Mouse (Mus musculus) MEL (cell line): Measurements from ENCODE around the gene Sftpd. TPM values are rescaled to one million over a fixed set of nuclear protein-coding genes. Genes with fewer than 3 reads are reported as not detected.

Experiments
- DNase-seq: peaks from one replicate; pipeline ENCODE4 v3.0.0; 2011; ENCODE audit warnings: low read depth, low spot score
- H3K27ac ChIP-seq: 2 replicates; pipeline ENCODE4 v1.5.1; 2012; ENCODE audit warnings: low read depth, mild to moderate bottlenecking, control low read depth, low read length, moderate library complexity; ENCODE audit not compliant: control insufficient read depth
- H3K27me3 ChIP-seq, 2 experiments: fragments of 150-350 bp in 1 of 2; sonication (generic) in 1 of 2; 2 replicates each; pipeline ENCODE4 v1.6.1; 2012; ENCODE audit warnings: low read length in 2 of 2, mild to moderate bottlenecking in 2 of 2, improper control_type of control experiment in 1 of 2, moderate library complexity in 1 of 2; ENCODE audit not compliant: insufficient read depth in 2 of 2, control insufficient read depth in 1 of 2
- H3K36me3 ChIP-seq, 2 experiments: 2 replicates each; pipeline ENCODE4 v1.6.1; 2012 to 2014; ENCODE audit warnings: low read length in 2 of 2, improper control_type of control experiment in 1 of 2, inconsistent platforms in 1 of 2, mild to moderate bottlenecking in 1 of 2; ENCODE audit not compliant: insufficient read depth in 2 of 2, control insufficient read depth in 1 of 2
- H3K4me1 ChIP-seq, 2 experiments: fragments of 150-350 bp in 1 of 2; sonication (generic) in 1 of 2; 2 replicates each; pipeline ENCODE4 v1.6.1; 2012; ENCODE audit warnings: low read length in 2 of 2, improper control_type of control experiment in 1 of 2, mild to moderate bottlenecking in 1 of 2; ENCODE audit not compliant: insufficient read depth in 2 of 2, control insufficient read depth in 1 of 2
- H3K4me3 ChIP-seq, 2 experiments: fragments of 150-350 bp in 1 of 2; sonication (generic) in 1 of 2; 2 replicates each; pipeline ENCODE4 v1.5.1; 2012; ENCODE audit warnings: low read depth in 2 of 2, low read length in 2 of 2, mild to moderate bottlenecking in 2 of 2, moderate library complexity in 2 of 2, control low read depth in 1 of 2, improper control_type of control experiment in 1 of 2; ENCODE audit not compliant: control insufficient read depth in 1 of 2, insufficient read depth in 1 of 2
- H3K79me2 ChIP-seq: 2 replicates; pipeline ENCODE4 v1.6.1; 2012; ENCODE audit warnings: mild to moderate bottlenecking, low read length, moderate library complexity; ENCODE audit not compliant: control insufficient read depth, poor library complexity, insufficient read depth
- H3K9ac ChIP-seq: 2 replicates; pipeline ENCODE4 v1.6.1; 2012; ENCODE audit warnings: low read depth, mild to moderate bottlenecking, control low read depth, low read length, moderate library complexity; ENCODE audit not compliant: control insufficient read depth, poor library complexity, severe bottlenecking
- H3K9me3 ChIP-seq: fragments of 150-350 bp; sonication (generic); replicated peaks from 2 replicates; pipeline ENCODE4 v1.6.1; 2012; ENCODE audit warnings: mild to moderate bottlenecking, low read length, improper control_type of control experiment, moderate library complexity; ENCODE audit not compliant: insufficient read depth
- CHD1 ChIP-seq: IDR thresholded peaks from 2 replicates; pipeline ENCODE4 v1.6.1; 2012; ENCODE audit warnings: low read depth, mild to moderate bottlenecking, inconsistent platforms, low read length, improper control_type of control experiment
- CHD2 ChIP-seq: IDR thresholded peaks from 2 replicates; pipeline ENCODE4 v1.6.1; 2011; ENCODE audit warnings: low read length, improper control_type of control experiment
- CTCF ChIP-seq, 3 experiments: IDR thresholded peaks in 2 of 3; conservative IDR thresholded peaks in 1 of 3; 2 replicates each; pipeline ENCODE4 v1.5.1; 2011 to 2012; ENCODE audit warnings: low read length in 3 of 3, low read depth in 2 of 3, mild to moderate bottlenecking in 2 of 3, improper control_type of control experiment in 1 of 3, inconsistent platforms in 1 of 3, mixed read lengths in 1 of 3, moderate library complexity in 1 of 3; ENCODE audit not compliant: control insufficient read depth in 1 of 3, insufficient read depth in 1 of 3, poor library complexity in 1 of 3, severe bottlenecking in 1 of 3
- E2F4 ChIP-seq: IDR thresholded peaks from 2 replicates; pipeline ENCODE4 v1.6.1; 2011; ENCODE audit warnings: low read depth, low read length, improper control_type of control experiment, borderline replicate concordance
- EP300 ChIP-seq, 2 experiments: IDR thresholded peaks; 2 replicates each; pipeline ENCODE4 v1.6.1; 2011; ENCODE audit warnings: improper control_type of control experiment in 2 of 2, low read length in 2 of 2, low read depth in 1 of 2, mild to moderate bottlenecking in 1 of 2
- ETS1 ChIP-seq: IDR thresholded peaks from 2 replicates; pipeline ENCODE4 v1.6.1; 2012; ENCODE audit warnings: low read depth, mild to moderate bottlenecking, inconsistent platforms, low read length, improper control_type of control experiment, moderate library complexity
- GABPA ChIP-seq: IDR thresholded peaks from 2 replicates; pipeline ENCODE4 v1.6.1; 2012; ENCODE audit warnings: low read depth, mild to moderate bottlenecking, inconsistent platforms, low read length, improper control_type of control experiment, moderate library complexity
- HCFC1 ChIP-seq: IDR thresholded peaks from 2 replicates; pipeline ENCODE4 v1.6.1; 2012; ENCODE audit warnings: low read depth, mild to moderate bottlenecking, inconsistent platforms, low read length, improper control_type of control experiment, moderate library complexity
- JUND ChIP-seq: IDR thresholded peaks from 2 replicates; pipeline ENCODE4 v1.6.1; 2011; ENCODE audit warnings: low read depth, mild to moderate bottlenecking, improper control_type of control experiment, low read length
- MAX ChIP-seq: IDR thresholded peaks from 2 replicates; pipeline ENCODE4 v1.6.1; 2011; ENCODE audit warnings: low read length, improper control_type of control experiment
- MAZ ChIP-seq: IDR thresholded peaks from 2 replicates; pipeline ENCODE4 v1.6.1; 2012; ENCODE audit warnings: low read depth, mild to moderate bottlenecking, inconsistent platforms, low read length, improper control_type of control experiment
- MXI1 ChIP-seq: IDR thresholded peaks from 2 replicates; pipeline ENCODE4 v1.6.1; 2011; ENCODE audit warnings: mild to moderate bottlenecking, low read depth, low read length, improper control_type of control experiment
- MYB ChIP-seq: IDR thresholded peaks from 2 replicates; pipeline ENCODE4 v1.6.1; 2011; ENCODE audit warnings: mild to moderate bottlenecking, low read depth, low read length, improper control_type of control experiment
- MYC ChIP-seq: IDR thresholded peaks from 2 replicates; pipeline ENCODE4 v1.6.1; 2011; ENCODE audit warnings: low read depth, mild to moderate bottlenecking, low read length, improper control_type of control experiment, moderate library complexity
- NELFE ChIP-seq: IDR thresholded peaks from 2 replicates; pipeline ENCODE4 v1.6.1; 2011; ENCODE audit warnings: low read depth, low read length, improper control_type of control experiment
- NRF1 ChIP-seq: IDR thresholded peaks from 2 replicates; pipeline ENCODE4 v1.6.1; 2014; ENCODE audit warnings: low read depth, mild to moderate bottlenecking, inconsistent platforms, low read length, improper control_type of control experiment, moderate library complexity; ENCODE audit not compliant: poor library complexity, insufficient read depth, severe bottlenecking
- RAD21 ChIP-seq: IDR thresholded peaks from 2 replicates; pipeline ENCODE4 v1.6.1; 2011; ENCODE audit warnings: mild to moderate bottlenecking, low read depth, low read length, improper control_type of control experiment
- RCOR1 ChIP-seq: IDR thresholded peaks from 2 replicates; pipeline ENCODE4 v1.6.1; 2012; ENCODE audit warnings: low read depth, mild to moderate bottlenecking, inconsistent platforms, low read length, improper control_type of control experiment
- SIN3A ChIP-seq: IDR thresholded peaks from 2 replicates; pipeline ENCODE4 v1.6.1; 2012; ENCODE audit warnings: low read length, improper control_type of control experiment, inconsistent platforms
- SMC3 ChIP-seq: IDR thresholded peaks from 2 replicates; pipeline ENCODE4 v1.6.1; 2011; ENCODE audit warnings: low read depth, low read length, improper control_type of control experiment
- TAL1 ChIP-seq: IDR thresholded peaks from 2 replicates; pipeline ENCODE4 v1.6.1; 2012; ENCODE audit warnings: mild to moderate bottlenecking, inconsistent platforms, low read length, moderate library complexity, mixed read lengths
- TBP ChIP-seq: IDR thresholded peaks from 2 replicates; pipeline ENCODE4 v1.8.0; 2011; ENCODE audit warnings: low read depth, low read length, improper control_type of control experiment
- USF1 ChIP-seq: IDR thresholded peaks from 2 replicates; pipeline ENCODE4 v1.6.1; 2014; ENCODE audit warnings: low read depth, mild to moderate bottlenecking, inconsistent platforms, low read length, improper control_type of control experiment, moderate library complexity
- USF2 ChIP-seq, 2 experiments: IDR thresholded peaks; 2 replicates each; pipeline ENCODE4 v1.6.1; 2011 to 2012; ENCODE audit warnings: improper control_type of control experiment in 2 of 2, low read length in 2 of 2, borderline replicate concordance in 1 of 2, inconsistent platforms in 1 of 2, low read depth in 1 of 2, mild to moderate bottlenecking in 1 of 2; ENCODE audit not compliant: insufficient read depth in 1 of 2
- ZMIZ1 ChIP-seq: IDR thresholded peaks from 2 replicates; pipeline ENCODE4 v1.6.1; 2012; ENCODE audit warnings: low read depth, mild to moderate bottlenecking, inconsistent platforms, low read length, improper control_type of control experiment, moderate library complexity
- ZNF384 ChIP-seq: IDR thresholded peaks from 2 replicates; pipeline ENCODE4 v1.6.1; 2012; ENCODE audit warnings: low read depth, mild to moderate bottlenecking, inconsistent platforms, low read length, improper control_type of control experiment
- polyA plus RNA-seq, 2 experiments: library from polyadenylated mRNA; stranded (reverse) in 1 of 2; unstranded in 1 of 2; fragments of >175 nt in 1 of 2; fragments of >200 nt in 1 of 2; gene quantifications; 2 replicates each; pipeline versions ENCODE4 v1.2.1 to v1.2.4; 2012; ENCODE audit warnings: low replicate concordance in 2 of 2, low read depth in 1 of 2; ENCODE audit not compliant: insufficient read length in 2 of 2, insufficient read depth in 1 of 2, missing spikeins in 1 of 2
- total RNA-seq: library from RNA; depleted of rRNA; stranded (reverse); fragments of 300-350 nt; gene quantifications from 2 replicates; pipeline ENCODE4 v1.2.3, GENCODE M21; 2012

The Sftpd gene
- total and polyA plus RNA-seq, 3 experiments, result not detected

DNA sequence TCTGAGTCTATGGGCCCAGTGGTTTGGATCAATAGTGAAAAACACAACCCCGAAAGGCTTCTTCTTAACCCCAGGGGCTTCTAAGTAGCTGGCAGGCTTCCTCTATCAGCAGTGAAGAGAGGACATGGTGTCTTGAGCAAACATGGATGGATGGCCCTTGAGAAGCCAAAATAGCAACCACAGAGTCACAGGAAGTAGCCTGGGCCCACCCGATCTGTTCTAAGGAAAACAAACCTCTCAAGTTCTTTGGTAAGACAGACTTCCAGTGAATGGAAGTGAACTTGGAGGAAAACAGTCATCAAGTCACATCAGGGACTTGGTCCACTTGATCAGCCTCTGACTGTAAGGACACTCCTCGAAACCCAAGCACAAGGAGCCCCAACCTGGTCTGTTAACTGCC lies 38.0 kb downstream of the Sftpd start:
- H3K9ac ChIP-seq, result no peak overlapping the region
- no peaks in the 10 kb centered on the region for H3K79me2 ChIP-seq
- H3K4me3 ChIP-seq, result no peak overlapping the region
- no peak for TF ChIP-seq MYB
- TF ChIP-seq CTCF (IDR thresholded peaks at IDR 0.05 in 2 of 3, conservative IDR thresholded peaks at IDR 0.05 in 1 of 3; ENCODE audit: control insufficient read depth in 1 of 3, insufficient read depth in 1 of 3, low read depth in 2 of 3, low read length in 3 of 3, poor library complexity in 1 of 3, severe bottlenecking in 1 of 3), result no peak
- no peak for TF ChIP-seq EP300 (IDR thresholded peaks at IDR 0.05; ENCODE audit: low read depth in 1 of 2, low read length in 2 of 2)
- TF ChIP-seq CHD1, result no peak
- no peak for TF ChIP-seq MYC
- TF ChIP-seq NRF1, result no peak
- TF ChIP-seq RCOR1, result no peak
- no peak for TF ChIP-seq MAZ
- TF ChIP-seq JUND, result no peak
- TF ChIP-seq USF2 (IDR thresholded peaks at IDR 0.05; ENCODE audit: borderline replicate concordance in 1 of 2, insufficient read depth in 1 of 2, low read depth in 1 of 2, low read length in 2 of 2), result no peak
- no peak for TF ChIP-seq USF1
- TF ChIP-seq NELFE, result no peak
- no peak for TF ChIP-seq TAL1
- TF ChIP-seq TBP, result no peak
- no peak for TF ChIP-seq RAD21
- TF ChIP-seq MAX, result no peak
- TF ChIP-seq CHD2, result no peak
- no peak for TF ChIP-seq MXI1
- TF ChIP-seq SMC3, result no peak
- TF ChIP-seq GABPA, result no peak
- no peaks in the 10 kb centered on the region for H3K27me3 ChIP-seq
- no peaks in the 10 kb centered on the region for H3K4me1 ChIP-seq
- no peaks in the 10 kb centered on the region for H3K36me3 ChIP-seq
- DNase-seq, result no peak
- no peaks in the 10 kb centered on the region for H3K9me3 ChIP-seq
- no peak overlapping the region for H3K27ac ChIP-seq

DNA sequence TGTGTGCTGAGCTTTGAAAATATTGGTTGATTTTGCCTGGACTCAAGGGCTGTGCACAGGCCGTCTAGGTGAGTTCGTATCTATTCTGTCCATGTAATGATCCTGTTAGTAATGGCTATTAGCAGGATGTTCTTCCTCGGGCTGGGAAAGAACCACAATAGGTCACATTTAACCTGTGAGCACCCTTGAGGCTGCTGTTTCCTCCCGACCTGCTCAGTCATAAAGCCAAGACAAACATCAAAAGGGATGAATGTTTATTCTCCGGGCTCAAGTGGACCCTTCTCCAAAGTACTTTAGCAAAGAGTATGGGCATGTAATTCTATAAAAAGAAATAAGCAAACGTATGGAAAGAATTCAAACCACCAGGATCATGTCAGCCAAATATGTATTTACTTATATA lies 38.9 kb downstream of the Sftpd start:
- Histone ChIP-seq H3K4me1 (no peaks in the 10 kb centered on the region), H3K79me2 (no peaks in the 10 kb centered on the region), H3K27ac (no peak overlapping the region), H3K9ac (no peak overlapping the region), H3K36me3 (no peaks in the 10 kb centered on the region), H3K4me3 (no peak overlapping the region), H3K27me3 (no peaks in the 10 kb centered on the region), H3K9me3 (no peaks in the 10 kb centered on the region)
- DNase-seq, result no peak
- no peak for TF ChIP-seq ETS1
- no peak for TF ChIP-seq SIN3A
- no peak for TF ChIP-seq ZNF384
- TF ChIP-seq USF1, result no peak
- TF ChIP-seq HCFC1, result no peak
- no peak for TF ChIP-seq E2F4
- no peak for TF ChIP-seq ZMIZ1
